Mouse (Mus musculus): Measurements from ENCODE around the gene Crygc. TPM values are rescaled to one million over a fixed set of nuclear protein-coding genes. Genes with fewer than 3 reads are reported as not detected.

The Crygc gene
- not detected in 2 replicates for polyA plus RNA-seq (2011; ENCODE audit: insufficient read length, low read depth, missing spikeins)

DNA sequence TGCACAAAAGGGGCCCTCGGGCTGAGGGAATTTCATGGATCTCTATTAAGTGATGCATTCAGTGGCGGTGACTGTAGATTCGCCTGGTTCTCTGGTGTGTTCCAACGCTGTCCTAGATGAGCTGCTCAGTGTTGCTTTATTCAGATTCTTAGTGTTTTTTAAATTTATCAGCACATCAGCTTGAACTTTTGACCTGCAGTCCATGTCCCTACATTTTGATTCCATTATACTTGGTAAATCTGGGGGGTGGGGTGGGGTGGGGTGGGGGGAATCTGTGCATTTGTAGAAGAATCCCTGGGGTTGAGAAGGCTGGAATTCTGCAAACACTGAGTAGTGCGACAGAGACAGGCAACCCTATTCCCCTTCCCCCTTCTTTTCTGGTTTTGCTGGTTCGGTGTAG is at the start of gene Crygc:
Gene Crygc (minus strand): TSS at position 101 of the 400 bp plus-strand sequence.
- TF ChIP-seq CTCF (IDR thresholded peaks at IDR 0.05; ENCODE audit: borderline replicate concordance, insufficient read depth, low read length) (no peak), POLR2A (IDR thresholded peaks at IDR 0.05; ENCODE audit: low read depth, low read length) (no peak)
- H3K4me1 ChIP-seq (ENCODE audit: control insufficient read depth, insufficient read depth, low read length) = no peaks in the 10 kb centered on the region
- H3K27ac ChIP-seq (ENCODE audit: insufficient read depth, low read length) = no peak within 1 kb of the TSS
- no peak within 1 kb of the TSS for H3K4me3 ChIP-seq (ENCODE audit: insufficient read depth, low read length)

DNA sequence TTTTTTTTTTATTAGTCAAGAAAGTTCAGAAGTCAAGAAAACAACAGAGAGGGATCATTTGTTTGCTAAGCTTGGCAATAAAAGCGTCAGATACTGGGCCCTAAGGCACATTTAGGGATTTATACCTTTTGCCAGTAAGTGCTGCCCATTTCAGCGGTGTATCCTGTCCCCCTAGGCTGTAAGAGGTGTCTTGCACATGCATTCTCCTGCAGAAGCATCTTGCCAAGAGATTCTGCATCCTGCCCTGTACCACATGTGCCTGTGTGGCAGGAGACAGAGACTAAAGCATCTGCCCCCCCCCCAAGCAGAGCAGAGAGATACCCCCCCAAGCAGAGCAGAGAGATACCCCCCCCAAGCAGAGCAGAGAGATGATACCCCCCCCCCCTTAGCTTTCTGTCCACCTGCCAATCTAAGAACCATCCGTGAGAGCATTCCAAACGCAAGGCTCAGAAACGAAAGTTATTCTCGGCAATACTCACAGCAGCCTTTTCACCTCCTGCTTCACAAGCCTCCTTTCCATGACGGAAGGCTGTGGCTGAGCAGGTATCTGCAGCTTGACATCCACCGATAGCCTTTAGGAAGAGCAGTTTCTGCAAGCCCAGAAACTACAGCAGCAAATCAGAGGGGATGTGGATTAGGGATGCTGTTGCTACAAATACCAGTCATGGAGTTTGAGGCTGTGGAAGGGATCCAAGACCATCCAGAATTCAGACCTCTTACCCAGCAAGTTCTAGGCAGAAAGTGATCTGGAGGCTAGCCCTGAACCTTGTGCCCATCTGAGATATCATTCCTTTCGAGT is 49.3 kb upstream of the Crygc start, which contains the start of gene D630023F18Rik:
Gene D630023F18Rik (minus strand): TSS at position 641 of the 799 bp plus-strand sequence.
- no peak within 1 kb of the TSS for H3K27ac ChIP-seq (ENCODE audit: insufficient read depth, low read length)
- no peaks in the 10 kb centered on the region for H3K4me1 ChIP-seq (ENCODE audit: control insufficient read depth, insufficient read depth, low read length)
- peak within 1 kb of the TSS; percentile 18 for H3K4me3 ChIP-seq (ENCODE audit: insufficient read depth, low read length)
- no peak for TF ChIP-seq POLR2A (IDR thresholded peaks at IDR 0.05; ENCODE audit: low read depth, low read length)
- TF ChIP-seq CTCF (IDR thresholded peaks at IDR 0.05; ENCODE audit: borderline replicate concordance, insufficient read depth, low read length) = no peak

DNA sequence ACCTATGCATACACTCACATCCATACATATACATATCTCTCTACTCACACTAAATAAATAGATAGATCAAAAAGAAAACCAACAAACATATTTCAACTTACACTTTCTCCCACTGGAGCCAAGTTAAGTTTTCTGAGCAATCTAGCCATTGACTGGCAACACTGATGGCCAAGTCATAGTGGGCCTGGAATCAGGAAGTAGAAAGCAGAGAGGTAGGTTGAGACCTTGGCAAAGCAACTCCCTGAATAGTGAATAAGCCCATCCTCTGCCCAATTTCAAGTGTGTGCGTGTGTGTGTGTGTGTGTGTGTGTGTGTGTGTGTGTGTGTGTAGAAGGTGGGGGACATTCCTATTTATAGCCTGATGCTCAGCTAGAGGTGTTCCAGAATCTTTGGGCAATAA is 45.9 kb upstream of the Crygc start, which contains the start of gene Gm28845:
Gene Gm28845 (minus strand): TSS at position 121 of the 400 bp plus-strand sequence.
- TF ChIP-seq CTCF (IDR thresholded peaks at IDR 0.05; ENCODE audit: borderline replicate concordance, insufficient read depth, low read length) = no peak
- no peak for TF ChIP-seq POLR2A (IDR thresholded peaks at IDR 0.05; ENCODE audit: low read depth, low read length)
- Histone ChIP-seq H3K4me1 (ENCODE audit: control insufficient read depth, insufficient read depth, low read length) (no peaks in the 10 kb centered on the region), H3K4me3 (ENCODE audit: insufficient read depth, low read length) (no peak within 1 kb of the TSS), H3K27ac (ENCODE audit: insufficient read depth, low read length) (no peak within 1 kb of the TSS)

GRCm38 (mm10) chr1:65118150-65118913 is 44.8 kb upstream of the Crygc start:
- TF ChIP-seq CTCF (IDR thresholded peaks at IDR 0.05; ENCODE audit: borderline replicate concordance, insufficient read depth, low read length) (no peak), POLR2A (IDR thresholded peaks at IDR 0.05; ENCODE audit: low read depth, low read length) (no peak)
- Histone ChIP-seq H3K27ac (ENCODE audit: insufficient read depth, low read length) (no peak overlapping the region), H3K4me3 (ENCODE audit: insufficient read depth, low read length) (no peak overlapping the region), H3K4me1 (ENCODE audit: control insufficient read depth, insufficient read depth, low read length) (no peaks in the 10 kb centered on the region)

GRCm38 (mm10) chr1:65113536-65114172 is 40.2 kb upstream of the Crygc start:
- TF ChIP-seq CTCF (IDR thresholded peaks at IDR 0.05; ENCODE audit: borderline replicate concordance, insufficient read depth, low read length) = no peak
- TF ChIP-seq POLR2A (IDR thresholded peaks at IDR 0.05; ENCODE audit: low read depth, low read length) = no peak
- no peak overlapping the region for H3K27ac ChIP-seq (ENCODE audit: insufficient read depth, low read length)
- no peak overlapping the region for H3K4me3 ChIP-seq (ENCODE audit: insufficient read depth, low read length)
- no peaks in the 10 kb centered on the region for H3K4me1 ChIP-seq (ENCODE audit: control insufficient read depth, insufficient read depth, low read length)

GRCm38 (mm10) chr1:65112807-65113196 is 39.3 kb upstream of the Crygc start:
- no peaks in the 10 kb centered on the region for H3K4me1 ChIP-seq (ENCODE audit: control insufficient read depth, insufficient read depth, low read length)
- no peak for TF ChIP-seq CTCF (IDR thresholded peaks at IDR 0.05; ENCODE audit: borderline replicate concordance, insufficient read depth, low read length)
- TF ChIP-seq POLR2A (IDR thresholded peaks at IDR 0.05; ENCODE audit: low read depth, low read length) = no peak
- H3K27ac ChIP-seq (ENCODE audit: insufficient read depth, low read length) = no peak overlapping the region
- H3K4me3 ChIP-seq (ENCODE audit: insufficient read depth, low read length) = no peak overlapping the region

DNA sequence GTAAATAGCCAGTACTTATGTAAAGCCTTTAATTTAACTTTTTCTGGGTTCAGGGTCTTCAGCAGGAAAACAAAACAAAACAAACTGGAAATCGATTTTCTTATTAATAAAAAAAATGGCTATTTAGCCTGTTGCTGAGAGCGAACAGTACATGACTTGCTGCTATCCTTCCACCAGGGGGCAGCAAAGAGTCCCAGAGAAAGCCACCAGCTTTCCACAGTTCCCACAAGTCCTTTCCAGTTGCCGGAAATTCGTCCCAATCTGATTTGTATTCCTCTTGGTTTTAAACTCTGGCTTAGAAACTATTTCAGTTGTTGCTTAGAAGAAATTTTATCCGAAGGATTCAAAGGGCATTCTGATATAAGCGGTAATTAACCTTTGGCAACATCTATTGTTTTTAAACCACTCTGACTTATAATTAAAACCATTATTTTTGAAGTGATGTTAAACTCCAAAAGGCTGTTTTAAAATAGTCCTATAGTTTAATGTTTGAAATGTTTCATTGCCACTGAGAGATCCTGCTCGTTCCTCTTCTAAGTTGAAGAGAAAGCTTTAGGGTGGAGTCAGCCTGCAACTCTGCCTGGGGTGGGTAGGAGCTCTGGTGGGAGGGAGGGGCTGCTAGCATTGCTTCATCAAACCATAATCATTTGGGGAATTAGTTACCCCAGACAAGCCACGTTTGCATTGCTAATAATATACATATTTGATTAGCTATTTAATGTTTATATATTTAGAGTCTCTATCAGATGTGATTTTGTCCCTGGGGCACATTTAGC is 38.7 kb upstream of the Crygc start:
- no peak overlapping the region for H3K27ac ChIP-seq (ENCODE audit: insufficient read depth, low read length)
- no peaks in the 10 kb centered on the region for H3K4me1 ChIP-seq (ENCODE audit: control insufficient read depth, insufficient read depth, low read length)
- TF ChIP-seq CTCF (IDR thresholded peaks at IDR 0.05; ENCODE audit: borderline replicate concordance, insufficient read depth, low read length) = peak; percentile 52; the same call in 1 of the 2 replicates
- TF ChIP-seq POLR2A (IDR thresholded peaks at IDR 0.05; ENCODE audit: low read depth, low read length) = no peak
- no peak overlapping the region for H3K4me3 ChIP-seq (ENCODE audit: insufficient read depth, low read length)

DNA sequence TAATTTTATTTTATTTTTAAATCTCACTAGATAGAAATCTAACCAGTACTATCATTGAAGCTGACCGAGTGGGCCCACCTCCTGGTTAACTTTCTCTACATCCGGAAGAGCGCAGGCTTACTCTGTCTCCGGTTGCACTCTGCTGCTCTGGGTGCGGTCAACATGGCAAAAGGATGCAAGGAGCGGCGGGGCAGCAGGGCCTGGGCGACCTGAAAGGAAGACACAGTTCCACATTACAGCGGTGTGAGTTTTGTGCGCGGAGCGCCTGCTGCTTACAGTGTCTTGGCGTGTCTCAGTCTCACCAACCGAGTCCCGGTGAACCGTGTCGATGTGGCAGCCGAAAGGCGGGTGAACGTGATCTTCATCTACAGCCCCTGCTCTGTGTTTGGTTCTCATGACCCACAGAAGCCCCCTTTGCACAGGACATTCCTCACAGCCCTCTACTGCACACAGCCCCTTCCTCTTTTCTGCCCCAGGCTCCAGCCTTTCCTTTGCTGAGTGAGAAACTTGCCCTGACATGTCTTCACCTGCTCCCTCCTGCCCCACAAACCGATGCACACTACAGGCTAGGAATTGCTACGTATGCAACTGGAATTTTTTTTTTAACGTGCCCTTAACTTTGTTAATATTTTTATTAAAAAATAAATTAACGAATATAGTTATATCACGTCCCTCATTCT is 36.4 kb upstream of the Crygc start:
- TF ChIP-seq POLR2A (IDR thresholded peaks at IDR 0.05; ENCODE audit: low read depth, low read length) = no peak
- no peak for TF ChIP-seq CTCF (IDR thresholded peaks at IDR 0.05; ENCODE audit: borderline replicate concordance, insufficient read depth, low read length)
- Histone ChIP-seq H3K4me3 (ENCODE audit: insufficient read depth, low read length) (no peak overlapping the region), H3K4me1 (ENCODE audit: control insufficient read depth, insufficient read depth, low read length) (no peaks in the 10 kb centered on the region), H3K27ac (ENCODE audit: insufficient read depth, low read length) (no peak overlapping the region)
